Mouse (Mus musculus) CH12.LX (cell line): ENCODE results near the gene Pfdn4.

Experiments
- CTCF ChIP-seq, 2 experiments: IDR thresholded peaks in 1 of 2; conservative IDR thresholded peaks in 1 of 2; 2 replicates each; pipeline ENCODE4 v1.5.1; 2011 to 2012; ENCODE audit warnings: low read depth in 2 of 2, low read length in 2 of 2, improper control_type of control experiment in 1 of 2, inconsistent platforms in 1 of 2, mild to moderate bottlenecking in 1 of 2, moderate library complexity in 1 of 2
- ELF1 ChIP-seq: IDR thresholded peaks from 2 replicates; pipeline ENCODE4 v1.6.1; 2014; ENCODE audit warnings: low read depth, mild to moderate bottlenecking, inconsistent platforms, low read length, improper control_type of control experiment
- MAZ ChIP-seq: IDR thresholded peaks from 2 replicates; pipeline ENCODE4 v1.6.1; 2012; ENCODE audit warnings: low read depth, mild to moderate bottlenecking, inconsistent platforms, low read length, improper control_type of control experiment, moderate library complexity
- MEF2A ChIP-seq: IDR thresholded peaks from 2 replicates; pipeline ENCODE4 v1.6.1; 2014; ENCODE audit warnings: low read depth, mild to moderate bottlenecking, inconsistent platforms, low read length, improper control_type of control experiment, borderline replicate concordance
- MXI1 ChIP-seq: IDR thresholded peaks from 2 replicates; pipeline ENCODE4 v1.6.1; 2011; ENCODE audit warnings: mild to moderate bottlenecking, low read depth, low read length, improper control_type of control experiment
- MYC ChIP-seq: IDR thresholded peaks from 2 replicates; pipeline ENCODE4 v1.6.1; 2011; ENCODE audit warnings: low read depth, mild to moderate bottlenecking, improper control_type of control experiment, low read length
- POLR2A ChIP-seq: IDR thresholded peaks from 2 replicates; pipeline ENCODE4 v1.6.1; 2011; ENCODE audit warnings: low read depth, mild to moderate bottlenecking, improper control_type of control experiment, low read length
- POLR2AphosphoS2 ChIP-seq: IDR thresholded peaks from 2 replicates; pipeline ENCODE4 v1.6.1; 2011; ENCODE audit warnings: low read depth, low read length, improper control_type of control experiment

- no peak for TF ChIP-seq POLR2A
- TF ChIP-seq CTCF (conservative IDR thresholded peaks at IDR 0.05 in 1 of 2, IDR thresholded peaks at IDR 0.05 in 1 of 2; ENCODE audit: low read depth in 2 of 2, low read length in 2 of 2): no peak
- TF ChIP-seq ELF1: no peak
- TF ChIP-seq POLR2AphosphoS2: no peak
- no peak for TF ChIP-seq MAZ
- no peak for TF ChIP-seq MXI1
- no peak for TF ChIP-seq MEF2A
- no peak for TF ChIP-seq MYC
Observed at GRCm38 (mm10) chr2:170464817-170465216, 31.4 kb upstream of the Pfdn4 start.
